Mouse (Mus musculus): ENCODE results near the gene Tbpl1.
A peak's percentile ranks its signal among the peaks of the same experiment; 100 is the strongest.

Gene Tbpl1

DNA sequence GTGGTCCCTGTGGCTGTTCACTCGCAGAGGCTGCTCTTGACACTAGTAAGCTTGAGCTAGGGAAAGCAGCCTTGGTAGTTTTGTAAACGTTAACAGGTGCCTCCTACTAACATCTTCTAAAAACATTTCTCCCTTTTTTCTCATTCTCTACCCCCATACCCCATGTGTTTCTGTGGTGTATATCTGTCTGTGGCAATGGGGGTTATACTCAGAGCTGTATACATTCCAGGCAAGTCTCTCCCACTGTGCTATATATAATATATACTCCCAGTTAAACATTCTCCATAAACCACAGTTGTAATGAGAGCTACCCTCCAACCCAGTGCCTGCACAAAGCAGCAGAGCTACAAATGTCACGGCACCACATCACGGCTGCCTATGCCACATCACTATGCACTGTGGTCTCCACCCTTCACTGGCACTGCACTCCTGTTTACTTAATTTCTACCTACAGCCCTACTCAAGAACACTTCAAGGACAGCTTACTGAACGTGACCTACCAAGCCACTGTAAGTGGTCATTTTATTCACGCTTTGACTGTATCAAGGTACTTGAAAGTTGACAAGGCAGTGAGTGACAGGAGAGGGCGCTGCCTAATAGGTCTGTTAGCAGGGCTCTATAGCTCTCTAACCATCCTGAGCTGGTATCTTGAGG lies 23.4 kb downstream of the Tbpl1 start:
- peak; percentile 66 for DNase-seq

DNA sequence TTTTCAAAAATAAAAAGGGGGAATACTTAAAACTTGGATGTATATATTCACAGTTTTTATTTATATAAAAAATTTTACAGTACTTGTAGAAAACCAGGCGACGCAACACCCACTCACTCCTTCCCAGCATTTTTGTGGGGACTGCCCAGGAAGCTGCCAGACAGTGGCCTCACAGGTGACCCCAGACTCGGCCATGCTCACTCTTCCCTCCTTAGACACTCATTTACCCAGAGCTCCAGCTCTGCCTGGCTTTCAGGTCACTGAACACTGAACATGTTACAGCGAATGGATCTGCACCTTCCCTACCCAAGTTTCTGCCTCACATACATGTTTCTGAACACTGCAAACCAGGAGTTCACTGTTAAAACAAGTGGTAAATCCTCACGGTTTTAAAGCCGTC lies 27.9 kb downstream of the Tbpl1 start:
- DNase-seq, result peak; percentile 28

DNA sequence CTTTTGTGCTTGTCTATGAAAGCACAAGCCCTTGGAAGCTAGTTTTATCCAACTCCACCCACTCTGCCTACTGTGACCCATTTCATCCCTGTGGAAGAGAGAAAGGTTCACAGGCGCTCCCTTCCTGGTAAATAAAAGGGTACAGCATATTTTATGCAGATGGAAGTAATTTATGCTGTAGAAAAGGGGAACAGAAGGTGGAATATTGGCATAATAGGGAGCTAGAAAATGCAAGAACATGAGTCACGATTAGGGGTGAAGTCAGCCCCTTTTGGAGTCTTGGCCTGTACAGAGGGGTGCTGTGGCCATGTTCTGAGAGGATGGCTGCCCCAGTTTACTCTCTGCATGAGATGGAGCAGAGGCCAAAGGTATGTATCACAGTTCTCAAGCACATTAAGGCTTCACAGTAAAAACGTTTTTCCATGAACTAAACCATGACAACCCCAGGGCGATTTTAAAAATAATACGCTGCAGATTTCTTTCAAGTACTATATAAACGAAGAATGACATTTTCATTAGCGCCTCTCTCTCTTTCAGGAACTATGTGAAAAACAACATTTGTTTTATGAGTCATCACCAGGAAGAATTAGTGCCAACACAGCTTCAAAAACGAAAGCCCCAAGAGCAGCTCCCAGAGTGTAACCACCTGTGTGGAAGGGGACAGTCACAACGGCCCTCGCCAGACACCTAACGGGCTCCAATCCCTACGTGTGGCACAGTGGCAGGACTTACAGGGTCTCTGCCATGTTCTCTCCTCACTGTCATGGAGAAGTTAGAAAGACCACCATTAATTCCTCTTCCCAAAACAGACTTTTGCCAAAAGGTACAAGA lies 30.0 kb downstream of the Tbpl1 start:
- peak; percentile 87 for DNase-seq

DNA sequence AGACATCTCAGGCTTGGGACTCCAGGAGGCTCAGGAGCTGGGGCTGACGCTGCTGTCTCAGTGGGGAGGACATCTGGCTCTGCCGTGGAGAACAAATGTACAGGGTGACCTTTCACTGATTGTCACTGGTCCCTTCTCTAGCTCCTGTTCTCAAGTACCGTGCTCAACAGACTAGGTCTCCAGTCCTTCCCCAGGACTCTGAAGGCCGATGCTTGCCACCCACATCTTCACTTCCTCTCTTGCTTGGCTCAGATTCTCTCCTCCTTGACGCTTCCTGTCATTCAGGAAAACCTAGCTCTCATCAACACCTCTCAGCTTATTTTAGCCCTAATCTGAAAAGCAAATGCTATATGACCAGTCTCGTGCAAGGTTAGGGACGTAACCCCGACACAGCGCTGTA lies 31.0 kb downstream of the Tbpl1 start:
- DNase-seq, result peak; percentile 92

DNA sequence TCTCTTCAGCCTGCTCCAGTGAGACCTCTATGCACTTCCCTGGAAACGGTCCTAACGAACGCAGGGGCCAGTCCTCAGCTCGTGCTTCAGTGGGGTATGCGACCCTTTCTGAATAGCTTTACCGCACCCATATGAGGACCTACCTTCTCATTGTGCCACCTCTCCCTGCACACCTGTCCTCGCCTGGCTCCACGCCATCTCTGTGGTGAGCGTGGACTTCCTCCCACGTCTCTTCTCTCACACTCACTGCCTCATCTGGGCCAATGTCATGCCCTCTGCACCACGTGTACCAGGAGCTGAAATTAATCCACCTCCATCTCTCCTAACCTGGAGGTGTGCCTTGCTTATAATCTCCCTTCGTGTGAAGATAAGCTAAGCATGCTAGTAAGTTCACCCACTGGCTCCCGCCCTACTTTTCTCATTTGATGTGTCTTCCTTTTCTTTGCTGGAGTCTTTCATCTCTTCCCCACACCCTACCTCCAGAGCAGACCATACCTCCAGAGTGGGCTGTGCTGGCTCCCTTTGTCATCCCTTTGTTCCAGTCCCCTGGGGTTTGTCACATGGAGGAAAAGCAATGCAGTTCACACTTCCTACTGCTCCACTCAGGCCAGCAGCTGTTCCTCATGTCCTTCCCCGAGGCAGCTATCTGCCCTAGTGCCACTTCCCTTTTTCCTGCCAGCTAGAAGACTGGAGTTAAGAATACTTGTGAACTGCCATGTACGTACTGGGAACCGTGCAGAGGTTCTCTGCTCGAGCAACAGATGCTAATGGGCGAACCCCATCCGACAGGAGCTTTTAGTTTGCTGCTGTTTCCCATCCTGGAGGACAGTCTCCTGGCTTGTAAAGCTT lies 32.0 kb downstream of the Tbpl1 start:
- peak; percentile 95 for DNase-seq

DNA sequence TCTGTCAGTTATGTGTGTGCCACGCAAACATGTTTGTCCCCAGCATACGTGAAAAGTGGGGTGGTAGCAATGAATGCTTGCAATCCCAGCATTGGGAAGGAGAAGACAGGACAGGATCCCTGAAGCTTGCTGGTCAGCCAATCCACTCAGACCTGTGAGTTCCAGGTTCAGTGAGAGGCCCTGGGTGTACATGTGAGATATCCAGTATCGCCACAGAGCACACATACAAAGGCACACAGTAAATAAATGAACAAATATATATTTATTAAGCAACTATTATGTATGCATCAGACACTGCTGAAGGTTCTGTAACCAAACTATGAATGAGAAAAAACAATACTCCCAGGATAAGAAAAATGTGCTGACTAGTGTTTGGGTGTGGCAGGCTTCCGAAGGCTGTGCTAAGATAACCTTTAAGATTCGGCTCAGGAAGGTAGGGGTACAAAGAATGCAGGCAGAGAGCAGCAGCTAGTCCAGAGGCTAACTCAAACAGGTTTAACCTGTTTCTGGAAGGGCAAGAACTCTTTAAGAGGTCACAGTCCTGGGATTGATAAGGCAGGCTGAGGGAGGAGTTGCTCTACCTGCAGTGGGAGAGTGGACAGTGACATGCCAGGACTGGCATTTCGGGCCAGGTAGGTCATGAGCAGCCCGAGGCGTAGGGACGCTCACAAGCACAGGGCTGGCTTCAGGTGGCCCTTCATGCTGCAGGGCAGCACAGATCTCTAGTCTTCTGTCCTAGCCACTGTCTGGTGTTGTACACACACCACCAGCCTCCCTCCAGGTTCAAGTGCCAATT lies 33.4 kb downstream of the Tbpl1 start:
- peak; percentile 84 for DNase-seq

DNA sequence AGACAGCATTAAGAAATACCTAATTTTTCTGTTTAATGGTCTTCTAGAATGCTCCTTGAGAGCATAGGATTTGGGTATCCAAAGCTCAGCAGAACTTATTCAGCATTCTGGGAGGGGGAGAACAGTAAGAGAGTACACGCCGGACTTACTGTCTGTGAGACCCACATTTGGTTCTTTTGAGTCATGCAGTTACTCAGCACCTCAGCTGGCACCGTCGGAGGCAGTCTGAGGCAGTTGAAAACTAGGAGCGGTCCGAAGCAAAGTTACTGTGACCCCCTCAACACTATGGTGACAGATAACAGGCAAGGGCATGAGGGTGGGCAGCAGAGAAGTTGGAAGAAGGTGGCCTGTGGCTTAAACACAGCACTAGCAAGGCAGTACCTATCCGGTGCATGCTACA lies 34.9 kb downstream of the Tbpl1 start:
- DNase-seq, result peak; percentile 78

DNA sequence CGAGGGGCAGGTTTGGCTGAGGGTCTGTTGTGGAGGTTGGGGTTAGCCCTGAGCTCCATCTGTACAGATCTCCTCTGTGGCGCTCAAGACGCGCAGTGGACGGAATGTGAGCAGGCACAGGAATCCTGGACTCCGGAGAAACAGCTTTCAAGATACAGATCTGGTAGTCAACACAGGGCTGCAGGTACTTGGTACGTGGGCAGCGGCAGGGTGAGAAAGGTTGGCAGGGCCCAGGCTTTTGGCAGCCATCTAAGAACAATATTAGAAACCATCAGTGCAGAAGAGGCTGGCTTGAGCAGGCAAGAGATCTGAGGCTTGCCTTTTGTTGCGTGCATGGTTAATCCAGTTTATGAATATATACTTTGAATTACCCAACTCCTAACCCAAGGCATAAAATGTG lies 35.5 kb downstream of the Tbpl1 start:
- DNase-seq, result no peak

DNA sequence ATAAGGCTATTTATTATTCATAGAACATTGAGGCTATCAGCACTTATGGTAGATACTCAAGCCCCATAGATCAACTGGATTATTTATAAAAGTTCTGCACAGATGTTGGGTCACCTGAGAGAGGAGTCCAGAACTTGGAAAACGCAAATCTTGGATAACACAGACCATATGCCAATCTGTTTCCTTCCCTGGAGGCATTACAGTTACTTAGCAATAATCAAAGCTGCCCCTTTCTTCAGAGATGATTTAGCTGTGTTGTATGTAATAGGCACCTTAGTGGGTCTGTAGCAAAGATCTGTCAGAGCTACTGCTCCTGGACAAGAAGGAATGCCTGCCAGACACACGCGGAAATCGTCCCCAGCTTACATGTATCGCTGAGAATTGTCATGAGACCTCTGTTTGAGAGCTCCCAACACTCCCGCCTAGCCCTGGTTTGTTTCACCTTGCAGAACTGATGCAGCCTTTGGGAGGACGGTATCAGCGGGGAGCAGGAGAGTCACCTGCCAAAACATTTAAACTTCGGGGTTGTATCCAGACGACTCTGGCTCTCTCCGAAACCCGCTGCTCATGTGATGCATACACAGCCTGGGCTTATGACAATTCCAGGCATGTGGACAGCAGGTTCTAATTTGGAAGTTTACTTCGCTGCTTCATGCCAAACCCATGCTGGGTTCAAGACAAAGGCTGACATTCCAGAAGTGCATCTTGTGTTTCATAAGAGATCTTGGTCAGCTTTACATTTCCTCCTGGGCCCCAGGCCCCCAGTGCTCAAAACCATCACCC lies 55.7 kb downstream of the Tbpl1 start:
- peak; percentile 93 for DNase-seq

DNA sequence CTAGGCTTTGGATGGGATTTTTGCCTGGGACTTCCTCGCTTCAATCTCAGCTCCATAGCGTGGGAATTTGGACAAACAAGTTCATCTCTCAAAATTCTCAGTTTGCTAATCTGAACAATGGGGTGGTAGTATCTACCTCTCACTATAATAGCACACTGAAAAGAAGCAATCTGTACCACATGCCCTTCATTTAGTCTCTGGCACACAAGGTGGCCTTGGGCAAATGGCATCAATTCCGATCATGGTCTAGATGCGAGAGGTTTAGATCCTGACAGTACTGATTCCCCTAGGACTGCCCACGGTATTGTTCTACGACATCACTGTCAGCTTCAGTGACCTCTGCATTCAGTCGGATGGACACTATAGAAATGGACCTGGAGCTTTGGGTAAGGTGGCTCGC lies 57.6 kb downstream of the Tbpl1 start:
- DNase-seq, result peak; percentile 59

DNA sequence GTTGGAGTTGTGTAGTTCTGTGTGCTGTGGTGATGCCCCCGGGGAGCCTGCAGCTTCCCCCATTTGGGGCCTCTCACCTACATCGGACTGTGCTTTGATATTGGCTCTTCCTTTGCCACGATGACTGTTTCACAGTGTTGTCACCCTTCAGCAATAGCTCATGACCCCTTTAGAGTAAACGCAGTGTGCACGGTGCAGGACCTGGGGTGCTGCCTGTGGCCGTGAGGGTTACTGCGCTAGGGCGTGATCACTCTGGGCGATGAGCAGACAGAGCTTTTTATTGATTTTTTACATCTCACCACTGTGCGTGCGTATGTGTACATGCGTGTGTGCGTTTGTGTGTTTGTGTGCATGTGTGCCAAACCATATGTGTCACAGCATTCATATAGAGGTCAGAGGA lies 63.2 kb downstream of the Tbpl1 start:
- peak; percentile 77 for DNase-seq

DNA sequence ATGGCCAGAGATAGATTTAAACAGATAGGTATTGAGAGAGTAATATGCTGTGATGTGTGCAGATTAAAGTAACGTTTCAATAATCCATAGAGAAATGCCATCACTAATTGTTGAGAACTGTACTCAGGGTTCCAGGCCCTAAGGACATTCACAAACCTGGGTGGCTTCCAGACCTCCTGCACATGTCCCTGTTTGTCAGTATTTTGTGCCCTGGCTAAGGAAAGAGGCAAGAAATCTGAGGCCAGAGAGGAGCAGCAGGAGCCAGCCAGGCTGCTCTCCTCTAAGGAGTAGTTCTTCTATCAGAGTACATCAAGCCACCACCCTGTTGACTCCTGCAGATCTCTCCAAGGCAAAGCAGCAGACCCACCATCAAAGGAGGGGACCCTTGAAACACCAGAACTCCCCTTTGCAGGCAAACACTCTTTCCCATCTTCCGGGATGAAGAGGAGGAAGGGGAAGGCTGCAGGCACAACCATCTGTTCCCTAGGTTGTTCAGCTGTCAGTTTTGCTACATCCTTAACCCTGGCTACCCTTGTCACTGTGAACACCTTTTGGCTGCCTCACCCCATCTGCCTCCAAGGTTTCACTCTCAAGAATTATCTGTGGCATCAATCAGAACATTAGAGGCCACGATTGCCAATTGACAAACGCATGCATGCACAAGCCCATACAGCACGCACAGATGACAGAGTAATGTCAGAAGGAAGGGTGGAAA lies 71.3 kb downstream of the Tbpl1 start:
- DNase-seq, result peak; percentile 70

DNA sequence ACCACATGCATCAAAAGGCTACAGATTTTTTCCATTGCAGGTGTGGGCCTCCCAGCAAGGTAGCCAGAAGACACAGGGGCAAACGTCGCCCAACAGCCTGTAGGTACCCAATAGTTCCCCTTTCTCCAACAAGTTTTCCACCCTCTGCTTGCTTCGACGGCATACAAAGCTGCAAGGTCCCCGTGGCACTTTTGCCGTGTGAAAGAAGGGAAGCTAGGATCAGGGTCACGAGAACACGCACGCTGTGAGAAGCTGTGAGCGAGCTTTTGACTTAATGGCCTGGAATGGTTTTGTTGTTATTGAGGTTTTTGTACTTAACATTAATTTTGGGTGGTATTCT lies 72.4 kb downstream of the Tbpl1 start:
- DNase-seq, result peak; percentile 79

DNA sequence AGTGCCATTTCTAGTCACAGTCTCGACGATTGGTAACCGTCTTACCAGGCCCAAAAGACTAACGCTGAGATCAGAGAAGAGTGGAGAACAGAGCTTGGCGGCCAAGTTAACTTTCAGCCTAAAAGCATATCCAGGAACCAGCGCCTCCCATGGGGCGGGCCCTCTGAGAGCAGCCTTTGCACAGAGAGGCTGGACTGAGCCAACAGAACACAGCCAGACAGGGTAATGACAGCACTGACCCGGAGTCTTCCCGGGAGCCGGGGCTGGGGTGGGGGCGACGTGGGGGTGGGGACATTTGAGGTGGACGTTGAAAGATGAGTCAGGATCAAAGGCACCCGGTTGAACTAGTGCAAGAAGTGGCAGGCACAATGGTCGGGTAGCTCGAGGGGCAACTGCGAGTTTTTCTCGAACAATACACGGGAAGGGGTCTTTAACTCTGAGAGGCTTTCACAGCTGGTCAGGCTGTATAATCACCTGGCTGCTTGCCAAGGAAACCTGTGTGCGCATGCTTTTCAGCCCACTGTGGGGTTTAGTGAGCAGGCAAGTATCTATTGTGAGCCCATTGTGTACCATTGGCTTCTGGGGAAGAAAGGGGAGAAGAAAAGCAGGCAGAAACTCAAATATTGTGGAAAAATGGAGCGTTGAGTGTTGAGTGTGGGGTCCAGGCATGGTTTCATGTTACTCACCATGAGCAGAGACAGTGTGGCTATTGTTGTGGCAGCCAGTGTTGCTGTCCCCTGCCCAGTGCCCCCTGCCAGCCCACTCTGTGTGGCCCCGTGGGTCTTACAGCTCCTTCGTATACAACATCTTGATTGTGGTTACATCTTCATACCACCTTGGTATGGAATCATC lies 73.0 kb downstream of the Tbpl1 start:
- peak; percentile 87 for DNase-seq

Data from heart, adult 11 months (tissue).